Mouse (Mus musculus): ENCODE measurements at regions not wholly inside any gene's neighbourhood (a gene's known extent, or its start where the extent isn't known, plus 50 kb on each side); places are given as distances from the start of the nearest gene placed in this dataset.

DNA sequence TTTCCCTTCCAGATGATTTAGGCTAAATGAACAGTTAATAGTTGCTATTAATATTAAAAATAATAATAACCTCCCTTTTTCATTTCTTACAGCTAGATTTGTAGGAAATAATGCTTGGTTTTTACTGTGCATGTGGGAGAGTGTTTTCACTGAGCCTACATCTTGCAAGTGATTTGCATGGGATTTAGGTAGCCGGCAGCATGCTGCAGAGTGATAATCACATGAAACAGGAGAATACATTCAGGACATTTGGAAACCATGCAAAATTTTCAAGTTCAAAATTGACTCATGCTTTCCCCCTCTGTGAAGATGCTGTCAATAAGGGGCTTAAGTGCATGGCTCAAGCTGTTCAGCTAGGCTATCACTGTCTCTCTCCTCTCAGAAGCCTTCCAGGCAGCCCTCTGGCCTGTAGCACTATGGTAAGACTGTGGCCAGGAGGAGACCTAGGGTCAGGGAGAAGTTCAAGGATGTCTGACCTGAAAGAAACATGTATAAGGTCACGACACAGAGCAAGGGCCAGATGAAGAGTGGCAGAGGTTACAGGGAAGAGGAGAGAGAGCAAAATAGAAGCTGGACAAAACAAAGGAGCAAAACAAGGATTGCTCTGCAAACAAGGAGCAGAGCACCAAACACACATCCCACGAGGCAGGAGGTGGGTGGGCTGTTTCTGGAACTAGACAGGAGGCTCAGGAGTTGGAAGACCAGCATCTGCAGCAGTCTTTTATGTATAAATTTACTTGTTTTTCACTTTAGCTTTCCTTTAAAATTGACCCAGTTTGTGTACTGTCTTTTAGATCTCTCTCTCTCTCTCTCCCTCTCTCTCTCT is 177.5 kb downstream of the Tmem161b start:
- no peak for DNase-seq (ENCODE audit: low spot score in 2 of 2)

GRCm38 (mm10) chr13:84401006-84401405 is 178.9 kb downstream of the Tmem161b start:
- no peak for DNase-seq (ENCODE audit: low spot score in 2 of 2)

DNA sequence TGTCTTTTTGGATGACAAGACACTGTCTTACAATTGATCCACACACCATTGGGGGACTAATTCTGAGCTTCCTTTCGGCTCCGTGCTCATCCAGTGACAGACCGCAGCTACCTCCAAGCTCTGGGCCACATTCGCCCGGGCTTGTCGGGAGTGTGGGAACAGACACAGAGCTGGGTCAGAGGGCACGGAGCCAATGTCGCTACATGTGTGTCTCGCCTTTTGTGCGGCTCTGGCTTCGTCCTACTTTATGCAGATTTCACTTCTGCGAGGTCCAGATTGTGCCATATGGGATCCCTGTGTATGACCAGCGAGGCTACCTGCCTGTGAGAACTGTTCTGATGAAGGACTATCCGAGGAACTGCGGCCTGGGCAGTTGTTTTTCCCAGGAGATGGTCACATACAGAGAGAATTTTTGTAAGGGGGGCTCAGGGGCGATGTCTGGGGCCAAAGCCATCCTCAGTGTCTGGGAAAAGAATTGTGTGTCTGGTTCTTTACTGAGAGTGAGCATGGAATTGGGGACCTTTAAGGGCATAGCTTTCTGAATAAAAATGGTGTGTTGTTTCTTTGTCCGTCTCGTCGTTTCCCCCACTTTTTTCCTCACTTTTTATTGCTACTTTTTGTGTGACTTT is 182.6 kb downstream of the Tmem161b start:
- DNase-seq (ENCODE audit: low spot score in 2 of 2) = no peak

- no peak for DNase-seq (ENCODE audit: low spot score in 2 of 2)
Measured at GRCm38 (mm10) chr13:84434444-84434843, 212.3 kb downstream of the Tmem161b start.

DNA sequence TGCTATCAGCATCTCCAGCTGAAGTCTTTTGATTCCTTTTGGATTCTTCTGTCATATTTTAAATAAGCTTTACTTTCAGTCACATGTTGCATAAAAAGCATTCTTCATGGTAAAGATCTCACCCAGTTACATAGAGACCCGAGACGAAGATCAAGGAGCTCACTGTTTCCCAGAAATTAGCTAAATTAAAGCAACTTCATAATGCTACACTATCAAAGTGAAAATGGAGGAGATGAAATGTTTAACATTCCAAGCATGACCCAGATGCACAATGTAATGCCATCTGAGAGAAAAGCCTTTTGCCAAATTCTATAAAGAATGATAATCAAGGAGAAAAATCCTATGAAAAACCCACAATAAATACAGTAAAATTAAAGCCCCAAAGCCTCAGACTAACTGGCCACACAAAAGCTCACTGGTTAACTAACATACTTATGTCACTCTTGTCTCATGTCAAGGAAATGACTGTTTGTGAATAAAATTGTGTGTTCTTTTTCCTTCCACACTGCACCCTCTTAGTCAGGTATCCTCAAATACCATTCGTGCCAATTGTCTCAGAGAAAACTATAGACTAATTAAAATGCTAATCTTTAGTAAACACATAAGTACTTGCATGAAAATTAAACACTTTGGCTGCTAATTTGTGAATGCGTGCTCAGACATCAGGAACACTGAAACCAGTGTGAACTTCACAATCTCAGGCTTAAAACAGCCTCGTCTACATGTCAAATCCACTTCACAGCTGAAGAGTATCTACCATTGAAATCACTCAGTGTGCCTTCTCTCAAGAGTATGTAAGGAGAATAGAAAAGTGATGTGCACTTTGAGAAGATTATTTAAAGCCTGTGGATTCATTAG is 215.7 kb downstream of the Tmem161b start:
- DNase-seq (ENCODE audit: low spot score in 2 of 2) = no peak

DNA sequence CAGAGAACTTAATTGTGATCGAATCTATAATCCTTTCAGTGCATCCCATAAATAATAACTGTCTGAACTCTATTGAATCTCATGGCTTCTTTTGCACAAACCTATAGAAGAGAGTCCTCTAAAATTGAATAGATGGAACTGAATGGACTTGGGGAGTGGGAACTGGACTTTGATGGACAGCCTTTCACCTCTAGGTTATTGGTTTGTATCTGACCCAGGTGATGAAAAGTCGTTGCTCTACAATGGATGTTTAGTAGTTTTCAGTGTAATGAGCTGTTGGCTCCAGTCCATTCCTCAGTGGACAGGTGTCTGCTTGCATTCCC is 216.3 kb downstream of the Tmem161b start:
- no peak for DNase-seq (ENCODE audit: low spot score in 2 of 2)

GRCm38 (mm10) chr13:84448514-84448913 is 226.4 kb downstream of the Tmem161b start:
- no peak for DNase-seq (ENCODE audit: low spot score in 2 of 2)

DNA sequence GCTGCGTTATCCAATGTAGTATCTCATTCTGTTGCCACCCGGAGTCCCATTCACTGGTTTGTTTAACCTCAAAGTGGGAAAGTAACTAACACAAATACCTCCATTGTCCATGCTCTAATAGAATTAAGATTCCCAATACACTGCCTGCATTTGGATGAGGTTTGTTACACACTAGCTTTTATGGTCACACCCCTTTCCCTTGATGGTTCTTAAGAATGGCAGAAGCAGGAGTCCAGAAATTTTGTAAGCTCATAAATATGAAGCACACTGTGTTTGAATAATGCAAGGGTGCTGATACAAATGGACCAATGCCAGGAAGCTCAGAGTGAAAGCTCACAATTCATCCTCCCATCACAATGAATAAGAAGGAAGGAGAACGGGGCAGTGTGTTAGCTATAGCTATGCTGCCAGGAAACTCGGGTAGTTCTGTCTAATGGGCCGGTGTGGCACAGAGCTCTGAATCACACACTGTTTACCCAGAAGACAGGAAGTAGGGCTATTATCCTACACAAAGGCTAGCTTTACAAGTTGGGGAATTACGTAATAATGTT is 227.0 kb downstream of the Tmem161b start:
- DNase-seq (ENCODE audit: low spot score in 2 of 2) = no peak
